Mouse (Mus musculus): ENCODE data around the gene Rapgef4. TPM values are rescaled to one million over a fixed set of nuclear protein-coding genes. Genes with fewer than 3 reads are reported as not detected.

Gene Rapgef4
- total and polyA plus RNA-seq, 2 experiments from 2014 or later: 27.0 to 58.7 TPM

GRCm38 (mm10) chr2:72038651-72039251, 57.7 kb downstream of the Rapgef4 start:
- H3K9ac ChIP-seq: peak overlapping the region; percentile 14
- H3K9me3 ChIP-seq (ENCODE audit: low read length): no peaks in the 10 kb centered on the region
- DNase-seq (peak; percentile 62), ATAC-seq (peak; percentile 76)
- no peak overlapping the region for H3K4me3 ChIP-seq (ENCODE audit: low read depth, low read length)
- H3K27ac ChIP-seq (ENCODE audit: low read depth, low read length): peak overlapping the region; percentile 41; the same call in 1 of the 2 replicates
- H3K27me3 ChIP-seq (ENCODE audit: insufficient read depth, low read length): no peaks in the 10 kb centered on the region
- peak overlapping the region; percentile 21 for H3K4me2 ChIP-seq (ENCODE audit: low read depth)
- H3K36me3 ChIP-seq (ENCODE audit: insufficient read depth): 0 out of 2 replicates have a peak, but pooled peaks cover 4% of the 10 kb centered on the region
- no peaks in the 10 kb centered on the region; the same call in 1 of the 2 replicates for H3K4me1 ChIP-seq (ENCODE audit: insufficient read depth)
- TF ChIP-seq CTCF (IDR thresholded peaks at IDR 0.05; ENCODE audit: low read depth): no peak
- 23% methylated on average over 18 of the region's 18 CpGs for WGBS

- 37% methylated on average over 8 of the region's 8 CpGs for WGBS
These were observed 58.5 kb downstream of the Rapgef4 start for GRCm38 (mm10) chr2:72039522-72040045.

GRCm38 (mm10) chr2:72041087-72041486, 60.0 kb downstream of the Rapgef4 start:
- H3K4me2 ChIP-seq (ENCODE audit: low read depth): no peak overlapping the region
- no peaks in the 10 kb centered on the region; the same call in 1 of the 2 replicates for H3K4me1 ChIP-seq (ENCODE audit: insufficient read depth)
- no peak for TF ChIP-seq CTCF (IDR thresholded peaks at IDR 0.05; ENCODE audit: low read depth)
- H3K9ac ChIP-seq: no peak overlapping the region
- 96% methylated on average over 6 of the region's 6 CpGs for WGBS
- no peak overlapping the region for H3K27ac ChIP-seq (ENCODE audit: low read depth, low read length)
- H3K4me3 ChIP-seq (ENCODE audit: low read depth, low read length): no peak overlapping the region
- H3K27me3 ChIP-seq (ENCODE audit: insufficient read depth, low read length): no peaks in the 10 kb centered on the region
- no peak for DNase-seq
- no peak for ATAC-seq
- no peaks in the 10 kb centered on the region for H3K9me3 ChIP-seq (ENCODE audit: low read length)
- no peaks in the 10 kb centered on the region for H3K36me3 ChIP-seq (ENCODE audit: insufficient read depth)

More at GRCm38 (mm10) chr2:72039522-72040045, 58.5 kb downstream of the Rapgef4 start:
- no peaks in the 10 kb centered on the region for H3K9me3 ChIP-seq (ENCODE audit: low read length)
- DNase-seq (no peak), ATAC-seq (no peak)
- no peak overlapping the region for H3K4me3 ChIP-seq (ENCODE audit: low read depth, low read length)
- no peaks in the 10 kb centered on the region; the same call in 1 of the 2 replicates for H3K4me1 ChIP-seq (ENCODE audit: insufficient read depth)
- H3K4me2 ChIP-seq (ENCODE audit: low read depth): no peak overlapping the region
- no peak overlapping the region for H3K27ac ChIP-seq (ENCODE audit: low read depth, low read length)
- H3K9ac ChIP-seq: no peak overlapping the region
- no peak for TF ChIP-seq CTCF (IDR thresholded peaks at IDR 0.05; ENCODE audit: low read depth)
- H3K36me3 ChIP-seq (ENCODE audit: insufficient read depth): 0 out of 2 replicates have a peak, but pooled peaks cover 4% of the 10 kb centered on the region
- H3K27me3 ChIP-seq (ENCODE audit: insufficient read depth, low read length): no peaks in the 10 kb centered on the region

- H3K36me3 ChIP-seq (ENCODE audit: insufficient read depth): no peaks in the 10 kb centered on the region
- H3K4me1 ChIP-seq (ENCODE audit: insufficient read depth): no peaks in the 10 kb centered on the region; the same call in 1 of the 2 replicates
- 91% methylated on average over 10 of the region's 10 CpGs for WGBS
- no peak overlapping the region for H3K9ac ChIP-seq
- no peak overlapping the region for H3K4me2 ChIP-seq (ENCODE audit: low read depth)
- H3K27me3 ChIP-seq (ENCODE audit: insufficient read depth, low read length): no peaks in the 10 kb centered on the region
- peak; percentile 53 for TF ChIP-seq CTCF (IDR thresholded peaks at IDR 0.05; ENCODE audit: low read depth)
- ATAC-seq (no peak), DNase-seq (no peak)
- H3K4me3 ChIP-seq (ENCODE audit: low read depth, low read length): no peak overlapping the region
- no peak overlapping the region for H3K27ac ChIP-seq (ENCODE audit: low read depth, low read length)
- H3K9me3 ChIP-seq (ENCODE audit: low read length): no peaks in the 10 kb centered on the region
These were observed 61.1 kb downstream of the Rapgef4 start for GRCm38 (mm10) chr2:72042093-72042492.

- 54% methylated on average over 6 of the region's 6 CpGs for WGBS
- H3K4me3 ChIP-seq (ENCODE audit: low read depth, low read length): no peak overlapping the region
- DNase-seq (peak; percentile 51), ATAC-seq (no peak; the same call in 1 of the 2 replicates)
- H3K27me3 ChIP-seq (ENCODE audit: insufficient read depth, low read length): no peaks in the 10 kb centered on the region; the same call in 1 of the 2 replicates
- H3K9me3 ChIP-seq (ENCODE audit: low read length): no peaks in the 10 kb centered on the region
- peak; percentile 61 for TF ChIP-seq CTCF (IDR thresholded peaks at IDR 0.05; ENCODE audit: low read depth)
- no peak overlapping the region for H3K9ac ChIP-seq
- no peaks in the 10 kb centered on the region for H3K4me1 ChIP-seq (ENCODE audit: insufficient read depth)
- H3K36me3 ChIP-seq (ENCODE audit: insufficient read depth): no peaks in the 10 kb centered on the region
- H3K4me2 ChIP-seq (ENCODE audit: low read depth): no peak overlapping the region
- no peak overlapping the region for H3K27ac ChIP-seq (ENCODE audit: low read depth, low read length)
These were observed 63.2 kb downstream of the Rapgef4 start for GRCm38 (mm10) chr2:72044191-72044590.

- H3K27ac ChIP-seq (ENCODE audit: low read depth, low read length): no peak overlapping the region
- no peaks in the 10 kb centered on the region for H3K4me1 ChIP-seq (ENCODE audit: insufficient read depth)
- no peak overlapping the region for H3K4me2 ChIP-seq (ENCODE audit: low read depth)
- H3K9me3 ChIP-seq (ENCODE audit: low read length): no peaks in the 10 kb centered on the region
- WGBS: 71% methylated on average over 8 of the region's 8 CpGs
- no peak for TF ChIP-seq CTCF (IDR thresholded peaks at IDR 0.05; ENCODE audit: low read depth)
- no peaks in the 10 kb centered on the region for H3K36me3 ChIP-seq (ENCODE audit: insufficient read depth)
- H3K9ac ChIP-seq: no peak overlapping the region
- H3K4me3 ChIP-seq (ENCODE audit: low read depth, low read length): no peak overlapping the region
- ATAC-seq: no peak
- DNase-seq: no peak
- no peaks in the 10 kb centered on the region; the same call in 1 of the 2 replicates for H3K27me3 ChIP-seq (ENCODE audit: insufficient read depth, low read length)
These were observed 64.0 kb downstream of the Rapgef4 start for GRCm38 (mm10) chr2:72045024-72045423.

GRCm38 (mm10) chr2:72045659-72046058, 64.6 kb downstream of the Rapgef4 start:
- no peaks in the 10 kb centered on the region for H3K36me3 ChIP-seq (ENCODE audit: insufficient read depth)
- H3K27me3 ChIP-seq (ENCODE audit: insufficient read depth, low read length): no peaks in the 10 kb centered on the region; the same call in 1 of the 2 replicates
- H3K27ac ChIP-seq (ENCODE audit: low read depth, low read length): no peak overlapping the region
- H3K4me1 ChIP-seq (ENCODE audit: insufficient read depth): no peaks in the 10 kb centered on the region
- no peaks in the 10 kb centered on the region for H3K9me3 ChIP-seq (ENCODE audit: low read length)
- no peak for TF ChIP-seq CTCF (IDR thresholded peaks at IDR 0.05; ENCODE audit: low read depth)
- ATAC-seq: no peak
- DNase-seq: no peak
- 65% methylated on average over 11 of the region's 11 CpGs for WGBS
- no peak overlapping the region for H3K4me2 ChIP-seq (ENCODE audit: low read depth)
- no peak overlapping the region for H3K9ac ChIP-seq
- no peak overlapping the region for H3K4me3 ChIP-seq (ENCODE audit: low read depth, low read length)
